Mouse (Mus musculus): ENCODE results near the gene Tent5c. TPM values are rescaled to one million over a fixed set of nuclear protein-coding genes. Genes with fewer than 3 reads are reported as not detected.

Gene Tent5c
- polyA plus RNA-seq, 1 experiment from 2014 or later: 8.0 TPM

DNA sequence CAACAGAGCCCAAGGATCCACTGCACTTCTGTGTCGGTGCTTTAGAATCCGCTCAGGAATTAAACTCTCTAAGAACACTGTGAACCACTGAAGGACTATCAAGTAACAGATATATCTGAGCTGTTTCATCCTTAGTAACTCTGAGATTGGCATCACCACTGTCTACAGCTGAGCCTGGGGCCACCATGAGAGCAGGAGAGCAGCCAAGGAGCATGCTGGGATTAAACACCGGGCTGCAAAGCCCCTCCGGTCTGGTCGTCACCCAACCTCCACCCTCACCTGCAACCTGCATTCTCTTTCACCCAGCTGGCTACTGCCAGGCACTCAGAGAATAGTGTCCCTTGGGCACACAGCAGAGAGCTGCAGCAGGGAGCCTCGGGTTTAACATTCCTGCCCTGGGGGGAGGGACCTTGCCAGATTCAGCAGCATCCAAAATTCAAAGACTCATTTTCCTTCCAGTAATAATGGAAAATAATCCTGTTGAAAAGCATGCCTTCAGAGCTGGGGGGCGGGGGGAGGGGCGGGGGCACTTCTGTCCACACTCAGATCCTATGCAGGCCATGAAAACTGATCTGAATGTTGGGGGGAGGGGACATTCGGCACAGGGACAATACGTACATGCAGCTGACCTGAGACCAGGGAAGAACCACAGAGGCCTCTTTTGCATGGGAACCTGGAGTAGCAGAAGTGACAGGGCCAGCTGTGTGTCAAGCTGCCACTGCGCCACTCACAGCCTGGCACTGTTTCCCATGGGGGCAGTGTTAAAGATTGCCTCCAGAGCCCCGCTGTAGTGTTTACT, 25.8 kb downstream of the Tent5c start:
- peak; percentile 70 for ATAC-seq (ENCODE audit: low FRiP score, low read depth)
- peak overlapping the region; percentile 58; the same call in 1 of the 2 replicates for H3K27ac ChIP-seq (replicated peaks)
- H3K4me2 ChIP-seq (replicated peaks): no peak overlapping the region

GRCm38 (mm10) chr3:100462235-100463083, 26.7 kb downstream of the Tent5c start:
- H3K9me3 ChIP-seq: no peaks in the 10 kb centered on the region
- H3K27me3 ChIP-seq: no peaks in the 10 kb centered on the region
- H3K36me3 ChIP-seq: no peaks in the 10 kb centered on the region
- peaks cover 21% of the 10 kb centered on the region for H3K4me1 ChIP-seq
- WGBS: 43% methylated on average over 8 of the region's 8 CpGs
- H3K4me3 ChIP-seq: no peak overlapping the region
- H3K9ac ChIP-seq (replicated peaks): no peak overlapping the region
- no peak overlapping the region for H3K4me2 ChIP-seq (replicated peaks)
- peak overlapping the region; percentile 58 for H3K27ac ChIP-seq (replicated peaks)
- ATAC-seq (ENCODE audit: low FRiP score, low read depth): peak; percentile 79

More for the DNA sequence above, 25.8 kb downstream of the Tent5c start:
- H3K27me3 ChIP-seq: no peaks in the 10 kb centered on the region
- no peaks in the 10 kb centered on the region for H3K36me3 ChIP-seq
- no peak overlapping the region for H3K9ac ChIP-seq (replicated peaks)
- H3K9me3 ChIP-seq: no peaks in the 10 kb centered on the region
- H3K4me3 ChIP-seq: no peak overlapping the region
- peaks cover 21% of the 10 kb centered on the region for H3K4me1 ChIP-seq
- 26% methylated on average over 12 of the region's 12 CpGs for WGBS

- no peak overlapping the region for H3K4me2 ChIP-seq (replicated peaks)
- no peaks in the 10 kb centered on the region for H3K9me3 ChIP-seq
- peaks cover 21% of the 10 kb centered on the region for H3K4me1 ChIP-seq
- no peak overlapping the region for H3K27ac ChIP-seq (replicated peaks)
- no peaks in the 10 kb centered on the region for H3K27me3 ChIP-seq
- ATAC-seq (ENCODE audit: low FRiP score, low read depth): no peak
- no peak overlapping the region for H3K9ac ChIP-seq (replicated peaks)
- no peaks in the 10 kb centered on the region for H3K36me3 ChIP-seq
- 84% methylated on average over 2 of the region's 2 CpGs for WGBS
- no peak overlapping the region for H3K4me3 ChIP-seq
Observed at GRCm38 (mm10) chr3:100460510-100460909, 28.6 kb downstream of the Tent5c start.

DNA sequence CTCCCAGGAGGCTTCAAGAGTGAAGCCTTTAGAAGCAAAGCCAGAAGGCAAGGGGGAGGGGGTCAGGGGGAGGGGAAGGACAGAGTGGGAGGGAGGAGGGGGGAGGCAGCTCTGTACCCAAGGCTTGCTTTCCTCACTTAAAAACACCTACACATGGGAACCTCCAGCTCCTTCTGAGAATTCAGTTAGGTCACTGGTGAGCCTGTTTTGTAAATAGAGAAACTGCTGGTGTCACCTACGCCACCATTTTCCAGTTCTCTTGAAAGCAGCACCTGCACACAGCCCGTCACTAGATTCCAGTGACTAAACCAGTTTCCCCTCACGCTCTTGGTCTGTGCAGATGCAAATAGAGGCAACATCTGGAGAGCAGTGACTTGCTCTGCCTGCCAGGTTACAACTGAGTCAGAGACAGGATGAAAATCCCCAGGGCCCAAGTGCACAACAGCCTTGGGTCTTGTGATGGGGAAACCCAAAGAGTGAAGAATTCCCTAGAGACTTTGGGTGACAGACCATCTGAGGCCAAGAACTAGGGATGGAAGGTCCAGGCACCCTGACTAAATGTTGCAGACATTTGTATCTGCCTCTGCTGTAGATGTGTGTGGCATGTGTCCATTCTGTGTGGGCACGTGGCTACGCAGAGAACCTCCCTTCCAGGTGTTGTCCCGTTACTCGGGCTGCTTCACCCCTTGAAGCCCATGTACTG, 45.2 kb downstream of the Tent5c start:
- WGBS: 89% methylated on average over 7 of the region's 7 CpGs
- H3K36me3 ChIP-seq: no peaks in the 10 kb centered on the region
- H3K4me2 ChIP-seq (replicated peaks): no peak overlapping the region
- H3K27ac ChIP-seq (replicated peaks): no peak overlapping the region
- H3K4me1 ChIP-seq: no peaks in the 10 kb centered on the region
- ATAC-seq (ENCODE audit: low FRiP score, low read depth): no peak
- H3K9ac ChIP-seq (replicated peaks): no peak overlapping the region
- H3K9me3 ChIP-seq: no peaks in the 10 kb centered on the region
- H3K4me3 ChIP-seq: no peak overlapping the region
- H3K27me3 ChIP-seq: no peaks in the 10 kb centered on the region

- no peak overlapping the region for H3K4me3 ChIP-seq
- no peaks in the 10 kb centered on the region for H3K4me1 ChIP-seq
- H3K9ac ChIP-seq (replicated peaks): no peak overlapping the region
- H3K9me3 ChIP-seq: no peaks in the 10 kb centered on the region
- no peaks in the 10 kb centered on the region for H3K36me3 ChIP-seq
- no peak overlapping the region for H3K4me2 ChIP-seq (replicated peaks)
- H3K27me3 ChIP-seq: no peaks in the 10 kb centered on the region
- WGBS: 93% methylated on average over 6 of the region's 6 CpGs
- H3K27ac ChIP-seq (replicated peaks): no peak overlapping the region
- no peak for ATAC-seq (ENCODE audit: low FRiP score, low read depth)
Observed at GRCm38 (mm10) chr3:100442499-100442898, 46.6 kb downstream of the Tent5c start.

DNA sequence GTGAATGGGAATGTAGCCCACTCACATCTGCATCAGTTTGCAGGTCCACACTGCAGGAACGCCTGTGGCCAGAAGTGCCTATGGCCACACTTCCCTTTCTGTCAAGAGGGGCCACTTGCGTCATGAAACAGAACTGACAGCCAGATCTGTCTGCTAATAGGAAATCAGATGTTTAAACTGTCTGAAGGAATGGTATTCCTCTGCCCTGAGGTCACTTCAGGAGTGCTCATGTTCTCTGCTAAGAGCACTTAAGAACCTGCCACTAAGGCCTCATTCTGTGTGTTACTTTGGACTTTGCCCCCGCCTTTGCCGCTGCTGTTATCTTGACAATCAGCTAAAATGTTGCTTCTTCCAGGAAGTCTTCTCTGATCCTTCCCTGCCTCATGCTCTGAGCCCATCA, 48.4 kb downstream of the Tent5c start:
- ATAC-seq (ENCODE audit: low FRiP score, low read depth): no peak
- H3K4me2 ChIP-seq (replicated peaks): no peak overlapping the region
- WGBS: 95% methylated on average over 4 of the region's 4 CpGs

GRCm38 (mm10) chr3:100440009-100440408, 49.1 kb downstream of the Tent5c start:
- 79% methylated on average over 6 of the region's 6 CpGs for WGBS
- ATAC-seq (ENCODE audit: low FRiP score, low read depth): no peak
- Histone ChIP-seq H3K36me3 (no peaks in the 10 kb centered on the region), H3K9me3 (no peaks in the 10 kb centered on the region), H3K27ac (replicated peaks) (no peak overlapping the region), H3K4me2 (replicated peaks) (no peak overlapping the region), H3K4me3 (no peak overlapping the region), H3K4me1 (no peaks in the 10 kb centered on the region), H3K27me3 (no peaks in the 10 kb centered on the region), H3K9ac (replicated peaks) (no peak overlapping the region)

More for the DNA sequence above, 48.4 kb downstream of the Tent5c start:
- Histone ChIP-seq H3K9me3 (no peaks in the 10 kb centered on the region), H3K9ac (replicated peaks) (no peak overlapping the region), H3K4me3 (no peak overlapping the region), H3K27ac (replicated peaks) (no peak overlapping the region), H3K4me1 (no peaks in the 10 kb centered on the region), H3K27me3 (no peaks in the 10 kb centered on the region), H3K36me3 (no peaks in the 10 kb centered on the region)

DNA sequence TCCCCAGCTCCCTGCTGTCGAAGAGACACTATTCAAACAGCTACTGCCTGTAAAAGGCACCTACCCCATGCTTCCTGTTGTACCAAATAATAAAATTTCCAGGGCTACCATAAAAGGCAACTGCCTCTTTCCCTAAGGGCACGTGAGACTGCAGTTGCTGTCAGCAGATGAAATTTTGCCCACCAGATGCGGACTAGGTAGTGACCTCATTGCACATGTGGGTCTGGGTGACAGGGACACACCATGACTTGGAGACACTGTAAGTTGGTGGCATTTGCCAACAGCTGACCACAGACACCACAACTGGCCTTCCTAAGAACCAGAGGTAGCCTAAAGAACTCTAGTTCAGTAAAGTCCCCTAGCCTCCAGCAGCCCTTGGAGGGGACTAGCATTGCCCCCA, 50.0 kb downstream of the Tent5c start:
- Histone ChIP-seq H3K4me1 (no peaks in the 10 kb centered on the region), H3K4me3 (no peak overlapping the region), H3K4me2 (replicated peaks) (no peak overlapping the region), H3K9ac (replicated peaks) (no peak overlapping the region), H3K9me3 (no peaks in the 10 kb centered on the region), H3K27me3 (no peaks in the 10 kb centered on the region), H3K36me3 (no peaks in the 10 kb centered on the region), H3K27ac (replicated peaks) (no peak overlapping the region)
- no peak for ATAC-seq (ENCODE audit: low FRiP score, low read depth)
- 89% methylated on average over 3 of the region's 3 CpGs for WGBS

GRCm38 (mm10) chr3:100438461-100439002, 50.6 kb downstream of the Tent5c start:
- no peak overlapping the region for H3K4me2 ChIP-seq (replicated peaks)
- no peak overlapping the region for H3K9ac ChIP-seq (replicated peaks)
- H3K4me1 ChIP-seq: no peaks in the 10 kb centered on the region
- no peaks in the 10 kb centered on the region for H3K9me3 ChIP-seq
- WGBS: 79% methylated on average over 4 of the region's 4 CpGs
- no peak overlapping the region for H3K4me3 ChIP-seq
- H3K27me3 ChIP-seq: no peaks in the 10 kb centered on the region
- no peaks in the 10 kb centered on the region for H3K36me3 ChIP-seq
- no peak for ATAC-seq (ENCODE audit: low FRiP score, low read depth)
- no peak overlapping the region for H3K27ac ChIP-seq (replicated peaks)

DNA sequence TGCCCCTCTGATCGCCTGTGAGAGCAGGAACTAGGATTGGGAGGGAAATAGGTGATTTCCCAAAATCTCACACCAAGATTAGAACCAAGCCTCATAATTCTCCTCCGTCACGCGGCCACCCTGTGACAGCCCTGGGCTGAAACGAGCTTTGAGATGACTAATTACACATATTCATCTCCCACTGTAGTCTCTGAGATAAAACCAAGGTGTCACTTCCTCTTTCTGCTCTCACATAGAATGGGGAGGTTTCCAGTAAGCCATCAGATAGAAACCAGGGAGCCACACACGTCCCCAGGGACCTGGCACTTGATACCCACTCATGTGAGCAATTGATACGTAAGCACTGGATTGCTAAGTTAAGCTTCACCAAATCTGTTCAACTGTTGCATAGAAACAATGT, 52.4 kb downstream of the Tent5c start:
- Histone ChIP-seq H3K9ac (replicated peaks) (no peak overlapping the region), H3K4me1 (no peaks in the 10 kb centered on the region), H3K4me3 (no peak overlapping the region), H3K36me3 (no peaks in the 10 kb centered on the region), H3K27ac (replicated peaks) (no peak overlapping the region), H3K4me2 (replicated peaks) (no peak overlapping the region), H3K9me3 (no peaks in the 10 kb centered on the region), H3K27me3 (no peaks in the 10 kb centered on the region)
- ATAC-seq (ENCODE audit: low FRiP score, low read depth): no peak
- 90% methylated on average over 7 of the region's 7 CpGs for WGBS

- H3K4me2 ChIP-seq (replicated peaks): no peak overlapping the region
- no peak for ATAC-seq (ENCODE audit: low FRiP score, low read depth)
- H3K27ac ChIP-seq (replicated peaks): no peak overlapping the region
Observed at GRCm38 (mm10) chr3:100431705-100432104, 57.4 kb downstream of the Tent5c start.

More at GRCm38 (mm10) chr3:100431705-100432104, 57.4 kb downstream of the Tent5c start:
- Histone ChIP-seq H3K4me3 (no peak overlapping the region), H3K4me1 (no peaks in the 10 kb centered on the region), H3K9ac (replicated peaks) (no peak overlapping the region), H3K27me3 (no peaks in the 10 kb centered on the region), H3K36me3 (no peaks in the 10 kb centered on the region), H3K9me3 (no peaks in the 10 kb centered on the region)
- WGBS: 81% methylated on average over 4 of the region's 4 CpGs
